Mouse (Mus musculus) erythroblast, embryonic 14.5 days (primary cell): ENCODE measurements around the gene Cyp2d26. TPM values are rescaled to one million over a fixed set of nuclear protein-coding genes. Genes with fewer than 3 reads are reported as not detected.
A peak's percentile ranks its signal among the peaks of the same experiment; 100 is the strongest.
"Not testable (repeated sequence)": the region's sequence is repeated elsewhere in the genome, so short reads cannot be mapped to it uniquely, and the experiment has no call there.

Source experiments
- H3K27me3 ChIP-seq: 2 replicates; pipeline ENCODE4 v1.6.1; 2012; ENCODE audit warnings: inconsistent platforms; ENCODE audit not compliant: control insufficient read depth
- H3K36me3 ChIP-seq: 2 replicates; pipeline ENCODE4 v1.6.1; 2012; ENCODE audit warnings: mild to moderate bottlenecking, inconsistent platforms; ENCODE audit not compliant: control insufficient read depth
- H3K4me1 ChIP-seq: 2 replicates; pipeline ENCODE4 v1.6.1; 2012; ENCODE audit warnings: inconsistent platforms; ENCODE audit not compliant: control insufficient read depth
- H3K4me3 ChIP-seq: replicated peaks from 2 replicates; pipeline ENCODE3; 2012; ENCODE audit warnings: moderate library complexity, mild to moderate bottlenecking, inconsistent platforms
- H3K9me3 ChIP-seq: 2 replicates; pipeline ENCODE4 v1.6.1; 2012; ENCODE audit warnings: low read length, inconsistent platforms, mixed read lengths; ENCODE audit not compliant: control insufficient read depth
- GATA1 ChIP-seq: IDR thresholded peaks from 2 replicates; pipeline ENCODE4 v1.6.1; 2012; ENCODE audit warnings: low read length, inconsistent platforms, mixed read lengths
- TAL1 ChIP-seq: IDR thresholded peaks from 3 replicates; pipeline ENCODE4 v1.6.1; 2012; ENCODE audit warnings: low read length, inconsistent platforms, mixed read lengths
- polyA plus RNA-seq: library from polyadenylated mRNA; stranded (reverse); fragments of >175 nt; gene quantifications from 2 replicates; pipeline ENCODE4 v1.2.3, GENCODE M21; 2012

Cyp2d26 gene
- polyA plus RNA-seq, 1 experiment: not detected

DNA sequence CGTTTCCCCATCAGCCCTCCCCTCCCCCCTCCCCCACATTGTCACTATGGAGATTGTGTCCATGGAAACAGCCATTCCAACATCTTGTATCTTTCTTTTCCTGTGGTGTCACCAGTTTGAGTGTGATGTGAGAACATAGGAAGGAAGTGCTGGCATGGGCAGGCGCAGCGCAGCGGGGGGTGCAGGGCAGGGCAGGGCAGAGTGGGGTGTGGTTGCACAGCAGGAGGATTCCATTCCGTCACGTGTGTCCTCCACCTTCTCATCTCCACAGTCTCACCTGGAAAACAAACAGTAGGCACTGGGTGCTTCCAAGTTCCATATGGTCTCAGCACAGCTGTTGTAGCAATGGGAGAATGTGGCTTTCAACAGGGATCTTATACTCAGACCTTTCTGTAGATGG is 15.4 kb upstream of the Cyp2d26 start:
- TF ChIP-seq GATA1 (no peak), TAL1 (no peak)
- Histone ChIP-seq H3K4me3 (no peak overlapping the region), H3K4me1 (peaks cover 23% of the 10 kb centered on the region), H3K9me3 (no peaks in the 10 kb centered on the region), H3K27me3 (no peaks in the 10 kb centered on the region), H3K36me3 (peaks cover 41% of the 10 kb centered on the region)

DNA sequence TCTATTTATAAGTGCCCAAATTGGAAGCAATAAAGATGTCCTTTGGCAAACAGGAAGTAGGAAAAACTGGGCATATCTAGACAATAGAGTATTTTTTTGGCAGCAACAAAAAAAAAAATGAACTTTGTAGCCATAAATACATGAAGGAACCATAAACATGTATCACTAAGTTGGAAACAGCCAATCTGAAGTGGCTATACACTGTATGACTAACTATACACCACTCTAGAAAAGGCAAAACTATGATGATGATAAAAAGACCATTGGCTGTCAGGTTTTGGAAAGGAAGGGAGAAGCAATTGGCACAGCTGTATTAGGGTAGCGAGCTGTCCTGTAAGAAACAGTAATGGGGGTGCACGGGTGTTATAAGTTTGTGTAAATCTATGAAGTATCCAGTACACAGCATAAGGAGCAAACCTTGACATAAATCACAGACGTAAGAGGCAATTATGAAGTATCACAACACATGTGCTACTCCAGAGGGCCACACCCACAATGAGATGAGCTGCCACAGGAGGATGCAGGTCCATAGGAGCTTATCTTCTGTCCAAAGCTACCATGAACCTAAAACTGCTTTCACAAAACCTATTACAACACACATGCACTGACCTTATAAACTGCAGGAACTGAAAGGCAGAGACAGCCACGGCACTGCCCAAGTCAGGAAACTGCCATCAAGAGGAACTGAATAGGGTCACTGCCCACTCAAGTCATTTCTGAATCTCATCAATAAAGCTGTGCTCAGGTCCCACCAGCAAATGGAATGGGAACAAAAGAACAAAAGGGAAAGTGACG is 13.1 kb upstream of the Cyp2d26 start:
- Histone ChIP-seq H3K4me1 (peaks cover 23% of the 10 kb centered on the region), H3K4me3 (no peak overlapping the region), H3K27me3 (no peaks in the 10 kb centered on the region), H3K9me3 (no peaks in the 10 kb centered on the region), H3K36me3 (peaks cover 25% of the 10 kb centered on the region)
- TF ChIP-seq TAL1 (no peak), GATA1 (no peak)

DNA sequence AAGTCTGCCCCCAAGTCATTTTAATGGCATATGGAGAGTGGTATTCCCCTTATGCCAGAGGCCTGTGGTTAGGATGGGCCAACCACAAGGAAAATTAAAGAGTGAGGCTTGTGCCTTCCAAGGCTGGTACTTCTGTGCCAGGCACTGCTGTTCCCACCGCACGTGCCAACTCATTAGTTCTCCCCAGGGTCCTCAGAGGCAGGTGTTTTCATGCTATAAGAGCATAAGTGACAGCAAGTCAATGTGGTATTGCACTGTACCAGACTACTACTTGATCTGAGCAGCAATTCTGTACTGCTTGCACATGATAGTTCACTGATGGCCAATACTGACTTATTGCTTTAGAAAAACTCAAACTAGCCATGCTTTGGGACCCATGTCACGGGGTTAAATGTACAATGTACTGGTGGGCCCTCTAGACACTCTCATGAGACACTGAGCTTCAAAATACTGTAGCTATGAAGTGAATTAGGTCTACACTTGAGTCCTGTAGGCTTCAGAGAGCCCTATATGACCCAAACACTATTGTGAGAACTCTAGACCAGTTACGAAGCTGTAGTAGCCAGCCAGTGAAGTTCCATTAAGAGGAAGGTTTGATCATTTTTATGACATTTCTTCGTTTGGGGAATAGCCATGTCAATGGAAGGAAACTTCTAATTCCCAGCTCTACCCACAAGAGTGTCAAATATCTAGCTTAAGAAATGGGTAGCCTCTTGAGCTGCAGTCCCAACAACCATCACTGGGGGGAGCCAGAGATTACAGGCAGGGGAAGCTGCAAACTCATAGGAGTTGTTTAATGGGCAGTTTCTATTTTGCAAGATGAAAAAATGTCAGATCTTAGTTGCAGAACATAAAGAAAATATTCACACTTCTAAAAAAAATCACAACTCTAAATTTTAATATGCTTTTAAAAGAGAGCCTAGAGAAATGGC is 10.9 kb upstream of the Cyp2d26 start:
- no peaks in the 10 kb centered on the region for H3K27me3 ChIP-seq
- peaks cover 6% of the 10 kb centered on the region for H3K4me1 ChIP-seq
- no peaks in the 10 kb centered on the region for H3K9me3 ChIP-seq
- H3K4me3 ChIP-seq: no peak overlapping the region
- TF ChIP-seq GATA1: no peak
- TF ChIP-seq TAL1: no peak
- H3K36me3 ChIP-seq: peaks cover 11% of the 10 kb centered on the region

DNA sequence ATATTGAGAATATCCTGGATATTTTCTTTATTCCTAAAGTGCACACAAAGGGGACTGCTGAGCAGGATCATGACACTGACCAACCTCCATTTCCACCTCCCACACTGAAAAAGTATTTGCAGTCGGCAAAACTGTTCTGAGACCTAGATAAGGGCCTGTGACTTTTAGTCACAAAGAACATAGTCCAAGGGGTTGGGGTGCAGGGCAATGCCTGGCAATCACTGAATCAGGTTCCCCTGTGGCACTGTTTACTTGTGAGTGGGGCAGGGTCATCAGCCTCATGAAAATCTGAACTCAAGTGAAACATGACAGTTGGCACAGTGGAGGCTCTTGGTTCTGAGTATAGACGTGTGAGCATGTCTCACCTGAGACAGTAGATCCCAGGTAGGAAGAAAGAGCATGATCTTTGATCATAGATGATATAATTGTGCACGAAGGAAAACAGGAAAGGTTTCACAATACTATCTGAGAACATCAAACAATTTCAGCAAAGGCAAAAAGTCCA is 1.9 kb upstream of the Cyp2d26 start:
- Histone ChIP-seq H3K36me3 (no peaks in the 10 kb centered on the region), H3K27me3 (no peaks in the 10 kb centered on the region), H3K9me3 (no peaks in the 10 kb centered on the region), H3K4me3 (no peak overlapping the region), H3K4me1 (no peaks in the 10 kb centered on the region)
- TF ChIP-seq GATA1: no peak
- TF ChIP-seq TAL1: no peak

DNA sequence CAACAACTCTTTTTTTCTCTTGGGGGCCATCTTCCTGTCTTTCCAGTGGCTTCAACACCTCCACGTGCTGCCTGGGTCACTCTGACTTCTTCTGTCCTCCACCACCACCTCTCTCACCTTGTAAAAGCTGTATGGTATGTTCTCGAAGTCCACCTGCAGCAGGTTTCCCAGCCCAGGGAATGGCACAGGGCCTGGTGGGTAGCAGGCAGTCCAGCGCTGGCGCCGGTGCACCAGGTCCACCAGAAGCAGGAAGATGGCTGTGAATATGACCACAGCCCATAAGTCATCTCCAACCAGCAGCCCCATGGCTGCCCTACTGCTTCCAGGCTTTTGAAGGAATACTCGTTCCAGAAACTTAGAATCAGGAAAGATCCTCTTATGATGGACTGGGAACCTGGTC is 226 bp downstream of the Cyp2d26 start:
- TF ChIP-seq GATA1: no peak
- no peak for TF ChIP-seq TAL1
- H3K9me3 ChIP-seq: no peaks in the 10 kb centered on the region
- H3K4me3 ChIP-seq: peak overlapping the region; percentile 4
- H3K4me1 ChIP-seq: no peaks in the 10 kb centered on the region
- no peaks in the 10 kb centered on the region for H3K27me3 ChIP-seq
- H3K36me3 ChIP-seq: no peaks in the 10 kb centered on the region; the same call in 1 of the 2 replicates

DNA sequence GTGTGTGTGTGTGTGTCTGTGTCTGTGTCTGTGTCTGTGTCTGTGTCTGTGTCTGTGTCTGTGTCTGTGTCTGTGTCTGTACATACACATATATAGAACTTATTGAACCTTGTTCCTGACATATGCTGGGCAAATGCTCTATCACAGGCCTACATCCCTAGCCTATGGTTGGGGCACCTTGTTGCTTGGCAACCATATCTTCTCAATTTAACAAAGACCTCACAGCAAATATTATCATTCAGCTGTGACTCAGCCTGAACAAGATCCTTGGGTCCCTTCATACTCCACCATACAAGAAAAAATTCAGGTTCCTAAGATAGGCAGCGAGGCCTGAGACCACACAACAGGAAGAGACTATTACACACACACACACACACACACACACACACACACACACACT is 640 bp downstream of the Cyp2d26 start:
- H3K4me1 ChIP-seq: no peaks in the 10 kb centered on the region
- no peaks in the 10 kb centered on the region for H3K27me3 ChIP-seq
- TF ChIP-seq TAL1 (no peak), GATA1 (no peak)
- H3K9me3 ChIP-seq: no peaks in the 10 kb centered on the region
- H3K4me3 ChIP-seq: no peak overlapping the region
- no peaks in the 10 kb centered on the region; the same call in 1 of the 2 replicates for H3K36me3 ChIP-seq

DNA sequence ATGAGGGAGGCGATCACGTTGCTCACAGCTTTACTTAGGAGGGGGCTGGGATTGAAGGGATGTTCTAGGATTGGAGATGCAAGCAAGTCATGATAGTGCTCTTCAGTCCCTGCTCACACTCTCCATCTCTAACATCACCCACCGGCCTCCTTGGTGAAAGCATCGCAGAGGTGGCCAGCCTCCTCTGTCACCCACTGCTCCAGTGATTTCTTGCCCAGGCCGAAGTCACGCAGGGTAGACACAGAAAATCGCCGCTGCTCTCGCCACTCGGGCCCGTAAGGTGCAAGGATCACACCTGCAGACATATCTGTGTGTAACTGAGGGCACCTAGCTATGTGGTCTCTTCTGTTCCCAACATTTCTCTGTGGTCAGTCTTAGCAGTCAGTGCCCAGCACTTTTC is 1.5 kb downstream of the Cyp2d26 start:
- Histone ChIP-seq H3K9me3 (no peaks in the 10 kb centered on the region), H3K4me1 (no peaks in the 10 kb centered on the region), H3K27me3 (no peaks in the 10 kb centered on the region), H3K4me3 (no peak overlapping the region), H3K36me3 (no peaks in the 10 kb centered on the region; the same call in 1 of the 2 replicates)
- TF ChIP-seq TAL1 (no peak), GATA1 (no peak)

DNA sequence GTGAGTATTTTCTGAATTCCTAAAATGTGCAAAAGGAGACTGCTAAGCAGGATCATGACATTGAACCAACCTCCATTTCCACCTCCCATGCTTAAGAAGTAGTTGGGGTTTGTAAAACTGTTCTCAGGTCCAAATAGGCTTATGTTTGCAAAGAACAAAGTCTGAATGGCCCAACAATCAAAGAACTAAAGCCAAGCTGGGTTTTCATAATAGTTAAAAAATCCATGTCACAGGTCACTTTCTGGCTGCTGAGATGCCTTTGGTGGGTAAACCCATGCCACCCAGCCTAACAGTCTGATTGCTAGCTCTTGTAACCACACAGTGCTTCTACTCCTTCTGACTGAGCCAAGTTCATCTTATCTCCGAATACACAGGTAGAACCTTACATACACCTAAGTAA is 9.5 kb downstream of the Cyp2d26 start:
- Histone ChIP-seq H3K4me1 (no peaks in the 10 kb centered on the region), H3K9me3 (no peaks in the 10 kb centered on the region), H3K27me3 (no peaks in the 10 kb centered on the region), H3K4me3 (no peak overlapping the region), H3K36me3 (no peaks in the 10 kb centered on the region)
- TF ChIP-seq GATA1 (no peak), TAL1 (no peak)

DNA sequence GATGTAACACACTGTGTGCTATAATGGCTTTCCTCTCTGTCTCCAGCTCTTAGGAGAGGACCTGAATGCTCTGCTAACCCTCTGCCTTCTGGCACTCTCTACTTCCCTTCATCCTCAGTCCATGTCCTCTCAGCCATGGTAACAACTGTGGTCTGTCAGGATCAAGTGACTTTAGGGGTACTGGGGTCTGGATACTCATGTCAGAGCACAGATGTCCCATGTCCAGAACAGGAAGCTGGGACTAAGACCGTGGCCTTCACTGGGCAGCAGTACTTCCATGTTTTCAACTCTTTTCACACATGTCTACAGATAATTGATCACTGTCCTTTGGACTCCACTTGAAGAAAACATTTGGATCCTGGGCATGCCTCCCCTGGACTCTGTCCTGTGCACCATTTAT is 10.3 kb downstream of the Cyp2d26 start:
- no peaks in the 10 kb centered on the region for H3K36me3 ChIP-seq
- H3K9me3 ChIP-seq: no peaks in the 10 kb centered on the region
- H3K4me1 ChIP-seq: no peaks in the 10 kb centered on the region
- TF ChIP-seq GATA1 (no peak), TAL1 (no peak)
- H3K27me3 ChIP-seq: no peaks in the 10 kb centered on the region
- no peak overlapping the region for H3K4me3 ChIP-seq

DNA sequence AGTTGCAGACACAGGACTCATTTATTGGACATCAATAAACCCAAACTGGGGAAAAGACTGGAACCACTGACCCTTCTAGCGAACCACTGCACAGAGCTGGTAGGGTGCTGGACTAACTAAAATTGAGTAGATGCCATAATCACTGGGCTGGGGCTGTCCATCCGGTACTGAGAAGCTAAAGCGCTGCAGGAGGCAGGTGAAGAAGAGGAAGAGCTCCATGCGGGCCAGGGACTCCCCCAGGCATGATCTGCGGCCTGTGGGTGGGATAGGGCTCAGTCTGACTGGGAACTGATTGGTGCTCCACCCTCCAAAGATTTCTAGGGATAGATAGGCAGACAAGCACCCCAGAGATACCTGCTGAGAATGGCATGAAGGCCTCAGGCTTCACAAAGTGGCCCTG is 16.2 kb downstream of the Cyp2d26 start:
- H3K36me3 ChIP-seq, H3K27me3 ChIP-seq: not testable (repeated sequence)

More for the DNA sequence above, 16.2 kb downstream of the Cyp2d26 start:
- H3K9me3 ChIP-seq, H3K4me1 ChIP-seq, H3K4me3 ChIP-seq: not testable (repeated sequence)
